Mouse (Mus musculus): ENCODE results near the gene Actn1. TPM values are rescaled to one million over a fixed set of nuclear protein-coding genes. Genes with fewer than 3 reads are reported as not detected.

Actn1 gene
- polyA plus RNA-seq, 1 experiment from 2014 or later = 10.3 TPM

DNA sequence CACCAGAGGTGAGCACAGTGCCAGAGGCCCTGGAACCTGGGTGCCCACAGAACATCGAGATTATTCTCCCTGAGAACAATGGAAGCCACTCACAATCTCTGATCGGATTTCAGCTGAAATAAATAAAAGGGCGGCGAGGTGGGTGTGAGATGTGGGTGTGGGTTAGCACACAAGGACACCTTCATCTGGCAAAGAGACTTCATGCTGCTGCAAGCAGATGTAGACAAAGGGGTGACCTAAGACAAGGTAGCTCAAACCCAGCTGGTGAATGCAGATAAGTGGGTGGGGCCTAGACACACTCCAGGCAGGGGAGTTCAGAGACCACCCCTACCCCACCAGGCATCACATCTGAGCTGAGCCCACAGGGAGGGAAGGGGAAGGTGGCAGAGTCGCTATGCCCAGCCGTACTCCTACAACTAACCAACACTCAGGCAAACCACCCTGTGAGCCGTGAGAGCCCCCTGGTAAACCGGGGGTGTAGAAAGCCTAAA, 35.9 kb downstream of the Actn1 start:
- no peaks in the 10 kb centered on the region for H3K27me3 ChIP-seq (ENCODE audit: control insufficient read depth, insufficient read depth, low read depth, low read length)
- H3K9ac ChIP-seq (ENCODE audit: low read depth, low read length) = no peak overlapping the region
- H3K36me3 ChIP-seq (ENCODE audit: control insufficient read depth, insufficient read depth) = no peaks in the 10 kb centered on the region
- WGBS (ENCODE audit: insufficient replicate concordance) = 55% methylated on average over 8 of the region's 8 CpGs
- no peaks in the 10 kb centered on the region for H3K9me3 ChIP-seq (replicated peaks; ENCODE audit: control insufficient read depth, low read length)
- no peak overlapping the region for H3K27ac ChIP-seq (ENCODE audit: low read length)
- H3K4me2 ChIP-seq (ENCODE audit: low read depth, low read length) = no peak overlapping the region
- peaks cover 13% of the 10 kb centered on the region for H3K4me1 ChIP-seq (ENCODE audit: control insufficient read depth, low read depth, low read length)
- no peak overlapping the region for H3K4me3 ChIP-seq (ENCODE audit: low read depth, low read length)
- no peak for ATAC-seq (ENCODE audit: low read depth)

DNA sequence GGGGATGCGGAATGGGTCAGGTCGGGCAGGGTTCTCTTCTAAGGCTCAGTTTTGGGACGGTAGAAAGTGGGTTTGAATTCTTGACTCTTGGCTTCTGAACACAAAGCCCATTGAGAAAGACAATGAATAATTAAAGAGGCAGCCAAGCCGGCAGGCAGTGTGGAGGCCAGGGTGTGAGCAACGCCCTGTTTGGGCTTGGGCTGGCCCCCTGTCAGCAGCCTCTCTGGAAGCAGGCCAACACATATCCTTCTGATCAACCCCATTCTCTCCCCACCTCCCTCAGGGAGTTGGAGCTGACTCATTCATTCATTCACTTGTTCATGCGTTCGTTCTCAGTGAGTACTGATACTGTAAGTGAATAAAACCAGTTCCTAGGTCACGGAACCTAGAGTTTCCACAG, 36.7 kb downstream of the Actn1 start:
- no peaks in the 10 kb centered on the region for H3K27me3 ChIP-seq (ENCODE audit: control insufficient read depth, insufficient read depth, low read depth, low read length)
- no peak overlapping the region for H3K9ac ChIP-seq (ENCODE audit: low read depth, low read length)
- no peaks in the 10 kb centered on the region for H3K9me3 ChIP-seq (replicated peaks; ENCODE audit: control insufficient read depth, low read length)
- WGBS (ENCODE audit: insufficient replicate concordance) = 55% methylated on average over 8 of the region's 8 CpGs
- no peak for ATAC-seq (ENCODE audit: low read depth)
- no peak overlapping the region for H3K27ac ChIP-seq (ENCODE audit: low read length)
- no peaks in the 10 kb centered on the region for H3K36me3 ChIP-seq (ENCODE audit: control insufficient read depth, insufficient read depth)
- peaks cover 11% of the 10 kb centered on the region for H3K4me1 ChIP-seq (ENCODE audit: control insufficient read depth, low read depth, low read length)
- no peak overlapping the region for H3K4me2 ChIP-seq (ENCODE audit: low read depth, low read length)
- no peak overlapping the region for H3K4me3 ChIP-seq (ENCODE audit: low read depth, low read length)

DNA sequence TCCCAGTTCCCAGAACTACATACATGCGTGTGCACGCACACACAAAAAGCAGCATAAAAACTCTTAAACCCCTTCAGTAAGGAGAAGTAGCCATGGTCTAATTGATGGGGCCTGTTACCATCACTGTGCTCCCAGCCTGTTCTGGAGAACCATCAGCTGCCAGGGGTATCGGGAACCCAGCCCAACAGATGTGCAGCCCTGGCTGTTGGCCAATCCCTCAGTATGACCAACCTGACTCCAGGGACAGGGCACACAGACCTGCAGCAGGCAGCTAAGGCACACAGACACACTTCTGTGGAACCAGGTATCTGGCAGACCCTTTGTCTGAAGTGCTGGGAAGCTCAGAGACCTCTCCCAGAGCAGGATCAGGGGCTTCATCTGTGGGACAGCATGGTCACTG, 37.7 kb downstream of the Actn1 start:
- Histone ChIP-seq H3K4me2 (ENCODE audit: low read depth, low read length) (no peak overlapping the region), H3K36me3 (ENCODE audit: control insufficient read depth, insufficient read depth) (no peaks in the 10 kb centered on the region), H3K9ac (ENCODE audit: low read depth, low read length) (no peak overlapping the region), H3K4me3 (ENCODE audit: low read depth, low read length) (no peak overlapping the region), H3K4me1 (ENCODE audit: control insufficient read depth, low read depth, low read length) (peaks cover 13% of the 10 kb centered on the region), H3K27me3 (ENCODE audit: control insufficient read depth, insufficient read depth, low read depth, low read length) (no peaks in the 10 kb centered on the region), H3K27ac (ENCODE audit: low read length) (no peak overlapping the region), H3K9me3 (replicated peaks; ENCODE audit: control insufficient read depth, low read length) (no peaks in the 10 kb centered on the region)
- WGBS (ENCODE audit: insufficient replicate concordance) = 74% methylated on average over 3 of the region's 3 CpGs
- no peak for ATAC-seq (ENCODE audit: low read depth)

DNA sequence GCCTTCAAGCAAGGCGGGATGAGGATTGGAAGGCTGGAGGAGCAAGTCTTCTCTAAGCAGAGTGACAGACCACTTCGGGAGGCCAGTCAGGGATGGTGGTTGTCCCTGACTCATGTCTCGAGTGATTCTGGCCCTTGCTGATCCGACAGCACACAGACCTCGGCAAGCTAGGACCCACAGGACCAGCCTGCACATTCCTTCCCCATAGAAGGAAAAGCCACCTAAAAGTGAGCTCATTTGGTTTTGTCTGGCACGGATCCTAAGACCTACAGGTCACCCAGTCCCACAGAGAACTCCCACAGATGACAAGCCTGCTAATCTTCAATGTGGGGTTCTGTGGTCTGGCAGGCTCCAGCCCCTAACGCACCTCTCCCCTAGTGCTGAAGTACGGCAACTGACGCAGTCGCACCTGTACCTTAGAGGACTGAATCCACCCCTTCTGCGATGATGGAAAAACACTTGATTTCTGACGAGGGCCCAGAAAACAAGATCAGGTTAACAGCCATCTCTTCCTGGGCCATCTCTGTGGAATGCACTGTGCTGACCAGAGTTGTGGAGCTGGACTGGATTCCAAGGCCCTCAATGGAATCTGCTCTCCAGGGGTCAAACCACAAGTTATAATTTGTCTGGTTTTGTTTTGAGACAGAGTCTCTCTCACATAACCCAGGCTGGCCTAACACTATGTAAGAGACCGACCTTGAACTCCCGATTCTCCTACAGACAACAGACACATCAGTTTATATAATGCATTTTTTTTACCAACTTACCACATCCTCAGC, 39.7 kb downstream of the Actn1 start:
- WGBS (ENCODE audit: insufficient replicate concordance) = 67% methylated on average over 14 of the region's 14 CpGs
- H3K4me3 ChIP-seq (ENCODE audit: low read depth, low read length) = no peak overlapping the region
- H3K4me2 ChIP-seq (ENCODE audit: low read depth, low read length) = no peak overlapping the region
- no peaks in the 10 kb centered on the region for H3K9me3 ChIP-seq (replicated peaks; ENCODE audit: control insufficient read depth, low read length)
- ATAC-seq (ENCODE audit: low read depth) = no peak
- H3K4me1 ChIP-seq (ENCODE audit: control insufficient read depth, low read depth, low read length) = peaks cover 24% of the 10 kb centered on the region
- 0 out of 2 replicates have a peak overlapping the region, but pooled peaks have one; percentile 9 for H3K27ac ChIP-seq (ENCODE audit: low read length)
- H3K9ac ChIP-seq (ENCODE audit: low read depth, low read length) = no peak overlapping the region
- no peaks in the 10 kb centered on the region for H3K36me3 ChIP-seq (ENCODE audit: control insufficient read depth, insufficient read depth)
- no peaks in the 10 kb centered on the region for H3K27me3 ChIP-seq (ENCODE audit: control insufficient read depth, insufficient read depth, low read depth, low read length)

DNA sequence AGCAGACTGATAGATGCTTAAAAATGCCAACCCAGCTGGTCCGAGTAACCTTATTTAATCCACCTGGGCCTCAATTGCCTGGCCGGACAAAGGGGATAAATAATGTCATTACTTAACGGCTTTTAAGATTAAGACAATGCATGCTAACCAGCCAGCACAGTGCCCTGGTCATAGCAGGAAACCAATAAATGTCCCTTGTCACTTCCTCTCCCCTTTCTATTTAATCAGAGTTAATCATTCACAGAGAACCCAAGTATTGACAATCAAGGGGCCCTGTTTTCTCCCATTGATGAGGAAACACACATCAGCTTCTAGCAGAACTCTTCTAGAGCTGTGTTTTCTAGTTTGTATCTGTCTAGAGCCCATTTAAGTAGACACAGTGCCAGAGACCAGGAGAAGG, 41.4 kb downstream of the Actn1 start:
- no peaks in the 10 kb centered on the region for H3K27me3 ChIP-seq (ENCODE audit: control insufficient read depth, insufficient read depth, low read depth, low read length)
- H3K9ac ChIP-seq (ENCODE audit: low read depth, low read length) = no peak overlapping the region
- ATAC-seq (ENCODE audit: low read depth) = peak; percentile 60
- H3K36me3 ChIP-seq (ENCODE audit: control insufficient read depth, insufficient read depth) = no peaks in the 10 kb centered on the region
- no peak overlapping the region for H3K4me3 ChIP-seq (ENCODE audit: low read depth, low read length)
- H3K4me2 ChIP-seq (ENCODE audit: low read depth, low read length) = no peak overlapping the region
- peaks cover 23% of the 10 kb centered on the region for H3K4me1 ChIP-seq (ENCODE audit: control insufficient read depth, low read depth, low read length)
- WGBS (ENCODE audit: insufficient replicate concordance) = 54% methylated on average over 3 of the region's 3 CpGs
- H3K9me3 ChIP-seq (replicated peaks; ENCODE audit: control insufficient read depth, low read length) = no peaks in the 10 kb centered on the region
- peak overlapping the region; percentile 77 for H3K27ac ChIP-seq (ENCODE audit: low read length)

DNA sequence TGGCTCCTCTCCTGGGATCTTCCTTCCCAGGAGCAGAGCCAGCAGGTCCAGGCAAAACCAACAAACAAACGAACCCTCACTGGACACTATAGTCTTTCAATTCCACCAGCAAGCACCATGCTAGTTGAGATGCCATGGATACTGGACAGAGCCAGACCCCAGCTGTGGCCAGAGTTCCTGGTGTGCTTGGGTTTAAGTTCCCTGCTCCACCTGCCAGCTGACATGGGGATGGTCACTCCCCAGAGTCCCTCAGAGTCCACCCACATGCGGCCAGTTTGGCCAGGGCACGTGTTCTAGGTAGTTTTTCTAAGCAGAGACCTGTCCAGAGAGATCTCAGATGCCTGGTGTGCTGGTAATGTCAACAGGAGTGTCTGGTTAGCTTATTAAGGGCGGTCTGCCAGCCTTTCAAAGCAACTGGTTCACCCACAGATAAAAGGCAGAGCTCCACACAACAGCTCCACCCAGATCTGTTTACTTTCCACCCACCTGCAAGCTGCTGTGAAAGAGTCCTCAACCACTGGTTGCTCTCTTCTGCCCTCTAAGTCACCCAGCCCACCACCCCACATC, 42.0 kb downstream of the Actn1 start:
- H3K27me3 ChIP-seq (ENCODE audit: control insufficient read depth, insufficient read depth, low read depth, low read length) = no peaks in the 10 kb centered on the region
- H3K4me1 ChIP-seq (ENCODE audit: control insufficient read depth, low read depth, low read length) = peaks cover 18% of the 10 kb centered on the region
- ATAC-seq (ENCODE audit: low read depth) = peak; percentile 55
- H3K4me3 ChIP-seq (ENCODE audit: low read depth, low read length) = no peak overlapping the region
- H3K27ac ChIP-seq (ENCODE audit: low read length) = peak overlapping the region; percentile 68
- H3K9me3 ChIP-seq (replicated peaks; ENCODE audit: control insufficient read depth, low read length) = no peaks in the 10 kb centered on the region
- H3K9ac ChIP-seq (ENCODE audit: low read depth, low read length) = no peak overlapping the region
- no peaks in the 10 kb centered on the region for H3K36me3 ChIP-seq (ENCODE audit: control insufficient read depth, insufficient read depth)
- no peak overlapping the region for H3K4me2 ChIP-seq (ENCODE audit: low read depth, low read length)
- 36% methylated on average over 4 of the region's 4 CpGs for WGBS (ENCODE audit: insufficient replicate concordance)

DNA sequence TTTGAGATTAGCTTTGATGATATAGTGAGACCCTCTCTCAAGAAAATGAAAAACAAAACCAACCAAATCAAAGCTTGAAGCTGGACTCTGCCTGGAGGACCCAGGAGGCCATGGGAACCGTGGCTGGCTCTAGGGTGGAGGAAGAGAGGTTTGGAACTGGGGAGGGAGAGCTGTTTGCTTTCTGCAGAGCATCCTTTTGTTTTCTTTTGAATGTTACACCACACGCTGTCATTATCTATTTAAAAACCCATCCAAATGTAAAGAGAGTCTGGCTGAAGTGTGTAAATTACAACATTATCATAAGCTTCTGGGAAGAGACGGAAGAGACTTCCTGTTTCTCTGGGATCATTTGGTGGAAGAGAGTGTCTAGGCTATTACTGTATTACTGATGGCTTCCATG, 43.1 kb downstream of the Actn1 start:
- peak overlapping the region; percentile 68 for H3K27ac ChIP-seq (ENCODE audit: low read length)
- no peak for ATAC-seq (ENCODE audit: low read depth)
- no peak overlapping the region for H3K4me3 ChIP-seq (ENCODE audit: low read depth, low read length)
- no peaks in the 10 kb centered on the region for H3K9me3 ChIP-seq (replicated peaks; ENCODE audit: control insufficient read depth, low read length)
- no peaks in the 10 kb centered on the region for H3K36me3 ChIP-seq (ENCODE audit: control insufficient read depth, insufficient read depth)
- H3K9ac ChIP-seq (ENCODE audit: low read depth, low read length) = no peak overlapping the region
- peaks cover 22% of the 10 kb centered on the region for H3K4me1 ChIP-seq (ENCODE audit: control insufficient read depth, low read depth, low read length)
- no peak overlapping the region for H3K4me2 ChIP-seq (ENCODE audit: low read depth, low read length)
- no peaks in the 10 kb centered on the region for H3K27me3 ChIP-seq (ENCODE audit: control insufficient read depth, insufficient read depth, low read depth, low read length)
- WGBS (ENCODE audit: insufficient replicate concordance) = 49% methylated on average over 3 of the region's 3 CpGs

DNA sequence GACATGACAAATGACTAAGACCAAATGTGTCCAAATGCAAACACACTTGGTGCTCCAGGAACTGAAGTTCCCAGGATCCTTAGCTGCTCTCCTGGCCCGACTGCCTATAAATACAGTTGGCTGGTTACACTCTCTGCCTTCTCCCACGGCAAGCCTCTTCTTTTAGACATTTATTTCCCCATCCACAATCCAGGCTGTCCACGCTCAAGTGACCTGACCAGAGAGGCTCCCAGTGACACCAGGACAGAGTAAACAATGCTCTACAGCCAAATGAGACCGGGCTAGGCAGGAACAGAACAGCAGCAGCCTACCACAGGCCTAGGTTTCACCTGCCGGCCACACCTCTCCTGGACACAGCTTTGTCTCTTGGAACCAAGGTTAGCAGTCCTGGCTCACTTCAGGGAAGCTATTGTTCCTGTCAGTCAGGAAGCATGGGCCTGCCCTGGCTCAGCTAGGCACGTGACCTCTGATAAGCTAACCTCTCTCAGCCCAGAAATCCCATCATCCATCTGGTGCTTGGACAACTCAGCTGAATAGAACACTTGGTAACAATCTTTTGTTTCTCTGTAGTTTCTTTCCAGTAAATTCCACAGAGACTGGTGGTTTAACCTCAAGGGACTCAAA, 43.8 kb downstream of the Actn1 start:
- Histone ChIP-seq H3K36me3 (ENCODE audit: control insufficient read depth, insufficient read depth) (no peaks in the 10 kb centered on the region), H3K9ac (ENCODE audit: low read depth, low read length) (no peak overlapping the region), H3K4me3 (ENCODE audit: low read depth, low read length) (no peak overlapping the region), H3K4me2 (ENCODE audit: low read depth, low read length) (no peak overlapping the region), H3K27ac (ENCODE audit: low read length) (peak overlapping the region; percentile 68), H3K4me1 (ENCODE audit: control insufficient read depth, low read depth, low read length) (peaks cover 25% of the 10 kb centered on the region), H3K9me3 (replicated peaks; ENCODE audit: control insufficient read depth, low read length) (no peaks in the 10 kb centered on the region), H3K27me3 (ENCODE audit: control insufficient read depth, insufficient read depth, low read depth, low read length) (no peaks in the 10 kb centered on the region)
- WGBS (ENCODE audit: insufficient replicate concordance) = 43% methylated on average over 6 of the region's 6 CpGs
- peak; percentile 73 for ATAC-seq (ENCODE audit: low read depth)

DNA sequence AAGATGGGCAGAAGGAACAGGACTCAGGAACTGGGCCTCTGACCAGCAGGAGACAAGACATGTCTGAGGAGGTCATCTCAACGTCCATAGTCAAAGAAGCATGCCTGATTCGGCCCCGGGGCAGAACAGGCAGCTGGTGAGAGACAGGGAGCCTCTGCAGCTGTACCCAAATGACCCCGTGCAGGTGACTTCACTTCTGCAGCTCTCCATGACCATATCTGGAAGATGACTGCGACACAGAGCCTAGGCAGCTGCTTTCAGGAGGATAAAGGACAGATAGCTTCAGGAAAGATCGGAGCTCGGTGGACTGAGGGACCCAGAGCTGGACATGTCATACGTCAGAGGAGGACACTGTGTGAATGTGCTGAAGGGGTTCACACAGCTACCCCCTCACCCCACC, 46.4 kb downstream of the Actn1 start:
- Histone ChIP-seq H3K9me3 (replicated peaks; ENCODE audit: control insufficient read depth, low read length) (no peaks in the 10 kb centered on the region), H3K4me2 (ENCODE audit: low read depth, low read length) (no peak overlapping the region), H3K4me1 (ENCODE audit: control insufficient read depth, low read depth, low read length) (peaks cover 23% of the 10 kb centered on the region), H3K27me3 (ENCODE audit: control insufficient read depth, insufficient read depth, low read depth, low read length) (no peaks in the 10 kb centered on the region), H3K36me3 (ENCODE audit: control insufficient read depth, insufficient read depth) (no peaks in the 10 kb centered on the region), H3K9ac (ENCODE audit: low read depth, low read length) (no peak overlapping the region), H3K27ac (ENCODE audit: low read length) (no peak overlapping the region), H3K4me3 (ENCODE audit: low read depth, low read length) (no peak overlapping the region)
- 45% methylated on average over 8 of the region's 8 CpGs for WGBS (ENCODE audit: insufficient replicate concordance)
- no peak for ATAC-seq (ENCODE audit: low read depth)

All from liver, embryonic 16.5 days (tissue).